Mouse (Mus musculus): ENCODE measurements around the gene Ush1g.

DNA sequence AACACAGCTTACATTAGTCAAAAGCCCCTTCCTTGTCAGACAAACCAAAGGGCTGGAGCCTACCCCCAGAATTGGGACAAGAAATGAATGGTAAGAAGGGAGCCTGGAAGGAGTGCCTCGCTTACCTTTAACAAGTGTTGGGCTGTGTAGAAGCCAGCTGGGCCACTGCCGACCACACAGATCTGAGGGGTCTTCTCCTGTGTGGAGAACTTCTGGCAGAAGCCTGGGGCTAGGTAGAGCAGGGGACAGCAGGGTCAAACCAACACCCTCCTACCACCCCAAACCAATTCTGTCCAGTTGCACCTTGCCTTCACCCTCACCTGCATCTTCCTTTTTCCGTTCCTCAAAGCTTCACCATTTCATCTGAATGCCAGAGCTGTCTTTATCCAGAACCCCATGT lies 45.9 kb downstream of the Ush1g start:
- TF ChIP-seq NRF1 (IDR thresholded peaks at IDR 0.05; ENCODE audit: insufficient read depth, low read depth, low read length, poor library complexity, severe bottlenecking) (no peak), CTCF (IDR thresholded peaks at IDR 0.05 in 2 of 3, conservative IDR thresholded peaks at IDR 0.05 in 1 of 3; ENCODE audit: control insufficient read depth in 1 of 3, insufficient read depth in 1 of 3, low read depth in 2 of 3, low read length in 3 of 3, poor library complexity in 1 of 3, severe bottlenecking in 1 of 3) (no peak), USF2 (IDR thresholded peaks at IDR 0.05; ENCODE audit: borderline replicate concordance in 1 of 2, insufficient read depth in 1 of 2, low read depth in 1 of 2, low read length in 2 of 2) (no peak), ELF1 (IDR thresholded peaks at IDR 0.05; ENCODE audit: low read depth, low read length) (no peak), POLR2AphosphoS2 (IDR thresholded peaks at IDR 0.05; ENCODE audit: low read length) (no peak), ZMIZ1 (IDR thresholded peaks at IDR 0.05; ENCODE audit: low read depth, low read length) (no peak), POLR2A (IDR thresholded peaks at IDR 0.05; ENCODE audit: control insufficient read depth in 1 of 2, insufficient read depth in 1 of 2, low read depth in 1 of 2, low read length in 2 of 2, poor library complexity in 1 of 2) (no peak), NELFE (IDR thresholded peaks at IDR 0.05; ENCODE audit: low read depth, low read length) (no peak), KAT2A (conservative IDR thresholded peaks at IDR 0.05; ENCODE audit: low read depth, low read length) (no peak)

All from MEL (cell line).